In genomic region chr16:51880711-51881110, GRCm38 (mm10) we compare ENCODE assay signal across 15 mouse cellular contexts.
"Had no signal": no experiment of that assay in that cellular context is flagged by ENCODE, and none has a peak within 500 bp of the region (broad histone marks: within the 10 kb centered on the region; RNA-seq: fewer than 3 reads in every experiment).

No protein-coding gene starts in this region.

- H3K9me3 ChIP-seq: limb, embryonic 10.5 days; limb, embryonic 13.5 days; liver, embryonic 12.5 days; liver, embryonic 15.5 days; midbrain, embryonic 13.5 days had no signal

- DNase-seq: kidney, postnatal 25 days; layer of hippocampus, adult 9-11 months; liver; lung, adult 2 months; lung, postnatal 14 days; lung, postnatal 4 days; thymus, adult 18-20 months; thymus, postnatal 36 days had no signal

- ATAC-seq: liver, embryonic 12.5 days; midbrain, embryonic 13.5 days had no signal

- H3K4me2 ChIP-seq: limb, embryonic 13.5 days; liver, embryonic 12.5 days; liver, embryonic 15.5 days; midbrain, embryonic 13.5 days had no signal

- H3K4me3 ChIP-seq: layer of hippocampus, adult 2 months; limb, embryonic 10.5 days; limb, embryonic 13.5 days; liver, embryonic 12.5 days; liver, embryonic 15.5 days; midbrain, embryonic 13.5 days had no signal

- H3K27me3 ChIP-seq: limb, embryonic 13.5 days; liver, embryonic 12.5 days; liver, embryonic 15.5 days; midbrain, embryonic 13.5 days had no signal

- H3K9ac ChIP-seq: limb, embryonic 13.5 days; liver, embryonic 12.5 days; liver, embryonic 15.5 days; midbrain, embryonic 13.5 days had no signal

- H3K4me1 ChIP-seq: limb, embryonic 10.5 days; limb, embryonic 13.5 days; liver, embryonic 12.5 days; liver, embryonic 15.5 days; midbrain, embryonic 13.5 days had no signal

- H3K36me3 ChIP-seq: limb, embryonic 10.5 days; limb, embryonic 13.5 days; liver, embryonic 12.5 days; liver, embryonic 15.5 days; midbrain, embryonic 13.5 days had no signal

- H3K27ac ChIP-seq: kidney, postnatal 0 days; layer of hippocampus, adult 2 months; limb, embryonic 10.5 days; limb, embryonic 13.5 days; liver, embryonic 12.5 days; liver, embryonic 15.5 days; midbrain, embryonic 13.5 days had no signal
